28 mouse cellular contexts compared by ENCODE assay signal in the genomic region with DNA sequence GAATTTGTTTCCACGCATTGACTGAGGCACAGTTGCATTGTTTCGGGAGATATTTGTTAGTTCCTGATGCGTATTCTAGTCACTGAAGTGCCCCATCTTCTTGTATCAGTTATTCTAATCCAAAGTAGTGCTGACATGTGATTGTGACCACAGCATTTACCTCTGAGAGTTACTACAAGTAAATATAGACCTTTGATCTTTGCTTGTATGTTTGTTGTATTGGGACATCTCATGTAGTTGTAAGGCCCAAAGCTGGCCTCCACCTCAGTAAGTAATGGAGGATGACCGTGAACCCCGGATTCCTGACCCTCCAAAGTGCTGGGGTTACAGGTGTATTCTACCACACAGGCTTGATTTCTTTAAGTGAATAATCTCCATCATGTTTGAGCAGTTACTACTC. TPM values are rescaled to one million over a fixed set of nuclear protein-coding genes. Genes with fewer than 3 reads are reported as not detected.
"Had no signal": no experiment of that assay in that cellular context is flagged by ENCODE, and none has a peak within 500 bp of the region (broad histone marks: within the 10 kb centered on the region; RNA-seq: fewer than 3 reads in every experiment).

No protein-coding gene starts in this region.

- H3K36me3 ChIP-seq: embryonic facial prominence, embryonic 10.5 days; embryonic facial prominence, embryonic 12.5 days; embryonic facial prominence, embryonic 13.5 days; embryonic facial prominence, embryonic 15.5 days; forebrain, embryonic 10.5 days; forebrain, embryonic 12.5 days; forebrain, embryonic 15.5 days had no signal

- H3K4me3 ChIP-seq: embryonic facial prominence, embryonic 10.5 days; embryonic facial prominence, embryonic 12.5 days; embryonic facial prominence, embryonic 13.5 days; embryonic facial prominence, embryonic 15.5 days; erythroblast, embryonic 14.5 days; forebrain, embryonic 10.5 days; forebrain, embryonic 12.5 days; forebrain, embryonic 13.5 days; forebrain, embryonic 15.5 days; gastrocnemius, adult 2 months had no signal

- H3K4me2 ChIP-seq: embryonic facial prominence, embryonic 12.5 days; embryonic facial prominence, embryonic 13.5 days; embryonic facial prominence, embryonic 15.5 days; forebrain, embryonic 12.5 days; forebrain, embryonic 13.5 days; forebrain, embryonic 15.5 days had no signal

- H3K9ac ChIP-seq: embryonic facial prominence, embryonic 12.5 days; embryonic facial prominence, embryonic 13.5 days; embryonic facial prominence, embryonic 15.5 days; forebrain, embryonic 12.5 days; forebrain, embryonic 13.5 days; forebrain, embryonic 15.5 days; forebrain, postnatal 0 days had no signal

- H3K9me3 ChIP-seq: embryonic facial prominence, embryonic 10.5 days; embryonic facial prominence, embryonic 12.5 days; forebrain, embryonic 12.5 days had no signal

- H3K27ac ChIP-seq: embryonic facial prominence, embryonic 10.5 days; embryonic facial prominence, embryonic 12.5 days; embryonic facial prominence, embryonic 13.5 days; embryonic facial prominence, embryonic 15.5 days; forebrain, embryonic 10.5 days; forebrain, embryonic 12.5 days; forebrain, embryonic 13.5 days; forebrain, embryonic 15.5 days; gastrocnemius, adult 2 months had no signal

- ATAC-seq: forebrain, embryonic 13.5 days; forebrain, embryonic 14.5 days; forebrain, embryonic 15.5 days; forebrain, embryonic 16.5 days; forebrain, postnatal 0 days had no signal

- H3K27me3 ChIP-seq: embryonic facial prominence, embryonic 12.5 days; embryonic facial prominence, embryonic 13.5 days; embryonic facial prominence, embryonic 15.5 days; forebrain, embryonic 12.5 days; forebrain, embryonic 13.5 days; forebrain, embryonic 15.5 days had no signal

- H3K4me1 ChIP-seq: embryonic facial prominence, embryonic 12.5 days had no signal

- DNase-seq: cerebellum, adult 2 months; cerebellum, adult 8-10 months; cerebellum, adult 9-10 months; cerebellum, adult 9-11 months; cerebellum, postnatal 10 days; cerebellum, postnatal 14 days; cerebellum, postnatal 25 days; cerebellum, postnatal 36 days; embryo, embryonic 11 days; forebrain, postnatal 0 days; gastrocnemius, adult 2 months; gastrocnemius, postnatal 10 days; gastrocnemius, postnatal 14 days; gastrocnemius, postnatal 25 days; gastrocnemius, postnatal 36 days; heart, adult 18-20 months had no signal

RNA-seq across cellular contexts. Expression of gene Tlr5, which starts 38.4 kb away (rescaled TPM):
- total RNA-seq: common myeloid progenitor, adult 5-6 weeks had no signal
- polyA plus RNA-seq: erythroblast, embryonic 14.5 days had no signal
